Mouse (Mus musculus) heart, adult 8-10 months (tissue): ENCODE measurements at regions not wholly inside any gene's neighbourhood (a gene's known extent, or its start where the extent isn't known, plus 50 kb on each side); places are given as distances from the start of the nearest gene placed in this dataset.
"Not testable (repeated sequence)": the region's sequence is repeated elsewhere in the genome, so short reads cannot be mapped to it uniquely, and the experiment has no call there.

ENCODE experiments used
- DNase-seq: peaks from one replicate; pipeline ENCODE4 v3.0.0; 2022; ENCODE audit warnings: low spot score

- peak; percentile 19 for DNase-seq
These were observed 60.5 kb upstream of the Tmem200a start for GRCm38 (mm10) chr10:26139100-26140093.

GRCm38 (mm10) chr10:26152586-26152985 lies 73.7 kb upstream of the Tmem200a start:
- DNase-seq = no peak

- no peak for DNase-seq
These were observed 70.7 kb upstream of the Samd3 start for GRCm38 (mm10) chr10:26158786-26159185.

- DNase-seq = not testable (repeated sequence)
These were observed 68.4 kb upstream of the Samd3 start for GRCm38 (mm10) chr10:26161139-26161538.

GRCm38 (mm10) chr10:26164531-26164930 lies 65.0 kb upstream of the Samd3 start:
- DNase-seq = no peak

GRCm38 (mm10) chr10:26177591-26177990 lies 51.9 kb upstream of the Samd3 start:
- DNase-seq = no peak

- DNase-seq = no peak
These were observed 51.2 kb upstream of the Samd3 start for GRCm38 (mm10) chr10:26178356-26178755.
